Mouse (Mus musculus) fat pad, adult 2 months (tissue): ENCODE measurements at regions not wholly inside any gene's neighbourhood (a gene's known extent, or its start where the extent isn't known, plus 50 kb on each side); places are given as distances from the start of the nearest gene placed in this dataset.
A peak's percentile ranks its signal among the peaks of the same experiment; 100 is the strongest.

Experiments used
- DNase-seq: peaks from one replicate; pipeline ENCODE4 v3.0.0-alpha.2; 2011; ENCODE audit warnings: low read depth, low spot score; ENCODE audit errors: extremely low read depth

GRCm38 (mm10) chr1:154255971-154256370, 55.0 kb downstream of the Zfp648 start:
- no peak for DNase-seq

GRCm38 (mm10) chr1:154256811-154257210, 55.8 kb downstream of the Zfp648 start:
- no peak for DNase-seq

GRCm38 (mm10) chr1:154258511-154258910, 57.5 kb downstream of the Zfp648 start:
- DNase-seq, result no peak

GRCm38 (mm10) chr1:154260393-154260792, 59.4 kb downstream of the Zfp648 start:
- DNase-seq, result no peak

- no peak for DNase-seq
These were observed 80.5 kb downstream of the Zfp648 start for GRCm38 (mm10) chr1:154281438-154281837.

- DNase-seq, result no peak
These were observed 85.1 kb downstream of the Zfp648 start for GRCm38 (mm10) chr1:154286080-154286479.

GRCm38 (mm10) chr1:154292729-154293128, 91.7 kb downstream of the Zfp648 start:
- no peak for DNase-seq

GRCm38 (mm10) chr1:154296080-154296479, 95.1 kb downstream of the Zfp648 start:
- DNase-seq, result peak; percentile 7

GRCm38 (mm10) chr1:154299866-154300265, 98.9 kb downstream of the Zfp648 start:
- peak; percentile 18 for DNase-seq

GRCm38 (mm10) chr1:154309650-154310049, 108.7 kb downstream of the Zfp648 start:
- DNase-seq, result no peak
